Mouse (Mus musculus): ENCODE results near the gene Klk1b5. TPM values are rescaled to one million over a fixed set of nuclear protein-coding genes. Genes with fewer than 3 reads are reported as not detected.

The Klk1b5 gene
- polyA plus RNA-seq, 1 experiment, result not detected

DNA sequence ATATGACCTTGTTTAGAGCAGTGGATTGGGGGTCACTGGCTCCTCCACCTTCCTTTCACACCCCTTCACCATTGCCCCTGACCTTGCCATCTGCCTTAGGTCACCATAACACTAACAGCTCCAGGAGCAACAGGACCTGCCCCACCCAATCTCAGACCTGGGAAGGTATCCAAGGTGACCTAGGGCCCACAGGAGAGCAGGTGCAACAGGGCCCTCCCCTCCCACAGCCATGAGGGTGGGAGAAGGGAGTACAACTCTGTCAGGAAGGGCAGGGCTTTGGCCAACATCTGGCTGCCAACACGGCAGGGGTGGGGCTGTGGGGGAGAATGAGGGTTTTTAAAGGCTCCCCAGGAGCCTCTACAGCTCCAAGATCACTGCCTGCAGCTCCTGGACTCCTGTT lies 9.3 kb downstream of the Klk1b5 start, which contains the start of gene Klk1:
TSS of gene Klk1 (plus strand) at position 285 of the 400 bp plus-strand sequence.
- Histone ChIP-seq H3K36me3 (ENCODE audit: control insufficient read depth) (no peaks in the 10 kb centered on the region), H3K4me3 (replicated peaks) (no peak within 1 kb of the TSS), H3K9me3 (ENCODE audit: control insufficient read depth, low read length) (no peaks in the 10 kb centered on the region), H3K27me3 (ENCODE audit: control insufficient read depth) (no peaks in the 10 kb centered on the region), H3K4me1 (ENCODE audit: control insufficient read depth) (peaks cover 4% of the 10 kb centered on the region)
- no peak for TF ChIP-seq TAL1 (IDR thresholded peaks at IDR 0.05; ENCODE audit: low read length)
- no peak for TF ChIP-seq GATA1 (IDR thresholded peaks at IDR 0.05; ENCODE audit: low read length)

GRCm38 (mm10) chr7:44235909-44236308 lies 20.2 kb downstream of the Klk1b5 start, which contains the start of gene Gm36864:
TSS of gene Gm36864 (plus strand) at chr7:44236177.
- Histone ChIP-seq H3K36me3 (ENCODE audit: control insufficient read depth) (no peaks in the 10 kb centered on the region), H3K27me3 (ENCODE audit: control insufficient read depth) (peaks cover 3% of the 10 kb centered on the region; the same call in 1 of the 2 replicates), H3K9me3 (ENCODE audit: control insufficient read depth, low read length) (no peaks in the 10 kb centered on the region), H3K4me1 (ENCODE audit: control insufficient read depth) (peaks cover 3% of the 10 kb centered on the region), H3K4me3 (replicated peaks) (no peak within 1 kb of the TSS)
- TF ChIP-seq GATA1 (IDR thresholded peaks at IDR 0.05; ENCODE audit: low read length) (no peak), TAL1 (IDR thresholded peaks at IDR 0.05; ENCODE audit: low read length) (no peak)

DNA sequence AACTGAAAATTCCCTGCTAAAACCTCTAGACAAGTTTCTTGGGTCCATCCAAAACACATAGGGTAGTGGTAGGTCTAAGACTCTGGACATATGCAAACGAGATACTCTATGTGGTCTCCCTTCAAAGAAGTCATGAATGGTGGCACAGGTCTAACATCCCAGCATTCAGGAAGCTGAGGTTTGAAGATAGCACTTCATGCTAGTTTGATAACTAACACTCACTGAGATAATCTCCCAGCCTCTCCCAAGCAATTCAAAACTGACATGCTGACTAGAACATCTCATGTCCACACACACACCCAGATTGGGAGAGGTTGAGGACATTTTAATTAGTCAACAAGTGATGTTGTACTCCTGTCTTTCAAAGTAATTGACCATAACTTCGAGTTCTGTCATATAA lies 24.2 kb downstream of the Klk1b5 start:
- H3K36me3 ChIP-seq (ENCODE audit: control insufficient read depth), result no peaks in the 10 kb centered on the region
- no peaks in the 10 kb centered on the region for H3K9me3 ChIP-seq (ENCODE audit: control insufficient read depth, low read length)
- H3K4me1 ChIP-seq (ENCODE audit: control insufficient read depth), result peaks cover 7% of the 10 kb centered on the region
- no peak for TF ChIP-seq TAL1 (IDR thresholded peaks at IDR 0.05; ENCODE audit: low read length)
- H3K27me3 ChIP-seq (ENCODE audit: control insufficient read depth), result peaks cover 3% of the 10 kb centered on the region; the same call in 1 of the 2 replicates
- H3K4me3 ChIP-seq (replicated peaks), result no peak overlapping the region

DNA sequence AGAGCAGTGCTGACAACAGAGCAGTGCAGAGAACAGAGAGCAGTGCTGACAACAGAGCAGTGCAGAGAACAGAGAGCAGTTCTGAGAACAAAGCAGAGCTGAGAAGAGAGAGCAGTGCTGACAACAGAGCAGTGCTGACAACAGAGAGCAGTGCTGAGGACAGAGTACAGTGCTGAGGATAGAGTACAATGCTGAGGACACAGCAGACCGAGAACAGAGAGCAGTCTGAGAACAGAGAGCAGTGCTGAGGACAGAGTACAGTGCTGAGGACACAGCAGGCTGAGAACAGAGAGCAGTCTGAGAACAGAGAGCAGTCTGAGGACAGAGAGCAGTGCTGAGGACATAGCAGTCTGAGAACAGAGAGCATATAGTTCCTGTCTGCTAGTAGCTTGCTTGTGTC lies 25.0 kb downstream of the Klk1b5 start:
- TF ChIP-seq TAL1 (IDR thresholded peaks at IDR 0.05; ENCODE audit: low read length) (no peak), GATA1 (IDR thresholded peaks at IDR 0.05; ENCODE audit: low read length) (no peak)
- H3K9me3 ChIP-seq (ENCODE audit: control insufficient read depth, low read length), result no peaks in the 10 kb centered on the region
- H3K27me3 ChIP-seq (ENCODE audit: control insufficient read depth), result peaks cover 3% of the 10 kb centered on the region; the same call in 1 of the 2 replicates
- no peak overlapping the region for H3K4me3 ChIP-seq (replicated peaks)
- H3K36me3 ChIP-seq (ENCODE audit: control insufficient read depth), result no peaks in the 10 kb centered on the region
- H3K4me1 ChIP-seq (ENCODE audit: control insufficient read depth), result peaks cover 15% of the 10 kb centered on the region

- no peak overlapping the region for H3K4me3 ChIP-seq (replicated peaks)
- TF ChIP-seq TAL1 (IDR thresholded peaks at IDR 0.05; ENCODE audit: low read length), result no peak
- no peak for TF ChIP-seq GATA1 (IDR thresholded peaks at IDR 0.05; ENCODE audit: low read length)
- H3K9me3 ChIP-seq (ENCODE audit: control insufficient read depth, low read length), result no peaks in the 10 kb centered on the region
- H3K4me1 ChIP-seq (ENCODE audit: control insufficient read depth), result peaks cover 18% of the 10 kb centered on the region
- peaks cover 3% of the 10 kb centered on the region; the same call in 1 of the 2 replicates for H3K27me3 ChIP-seq (ENCODE audit: control insufficient read depth)
- no peaks in the 10 kb centered on the region for H3K36me3 ChIP-seq (ENCODE audit: control insufficient read depth)
Measured at GRCm38 (mm10) chr7:44241163-44241562, 25.4 kb downstream of the Klk1b5 start.

- peaks cover 42% of the 10 kb centered on the region for H3K4me1 ChIP-seq (ENCODE audit: control insufficient read depth)
- H3K4me3 ChIP-seq (replicated peaks), result no peak overlapping the region
- no peak for TF ChIP-seq GATA1 (IDR thresholded peaks at IDR 0.05; ENCODE audit: low read length)
Measured at GRCm38 (mm10) chr7:44244080-44244479, 28.3 kb downstream of the Klk1b5 start.

GRCm38 (mm10) chr7:44246055-44246983 lies 30.6 kb downstream of the Klk1b5 start, which contains the start of the genes 1700028J19Rik and 2410002F23Rik:
TSS of gene 1700028J19Rik (minus strand) at chr7:44246695.
TSS of gene 2410002F23Rik (plus strand) at chr7:44246722.
- Histone ChIP-seq H3K27me3 (ENCODE audit: control insufficient read depth) (no peaks in the 10 kb centered on the region; the same call in 1 of the 2 replicates), H3K36me3 (ENCODE audit: control insufficient read depth) (peaks cover 36% of the 10 kb centered on the region), H3K4me1 (ENCODE audit: control insufficient read depth) (peaks cover 51% of the 10 kb centered on the region), H3K9me3 (ENCODE audit: control insufficient read depth, low read length) (no peaks in the 10 kb centered on the region), H3K4me3 (replicated peaks) (peak within 1 kb of the TSS; percentile 98)
- TF ChIP-seq TAL1 (IDR thresholded peaks at IDR 0.05; ENCODE audit: low read length) (no peak), GATA1 (IDR thresholded peaks at IDR 0.05; ENCODE audit: low read length) (no peak)

More at GRCm38 (mm10) chr7:44244080-44244479, 28.3 kb downstream of the Klk1b5 start:
- Histone ChIP-seq H3K36me3 (ENCODE audit: control insufficient read depth) (peaks cover 13% of the 10 kb centered on the region), H3K9me3 (ENCODE audit: control insufficient read depth, low read length) (no peaks in the 10 kb centered on the region), H3K27me3 (ENCODE audit: control insufficient read depth) (peaks cover 3% of the 10 kb centered on the region; the same call in 1 of the 2 replicates)

DNA sequence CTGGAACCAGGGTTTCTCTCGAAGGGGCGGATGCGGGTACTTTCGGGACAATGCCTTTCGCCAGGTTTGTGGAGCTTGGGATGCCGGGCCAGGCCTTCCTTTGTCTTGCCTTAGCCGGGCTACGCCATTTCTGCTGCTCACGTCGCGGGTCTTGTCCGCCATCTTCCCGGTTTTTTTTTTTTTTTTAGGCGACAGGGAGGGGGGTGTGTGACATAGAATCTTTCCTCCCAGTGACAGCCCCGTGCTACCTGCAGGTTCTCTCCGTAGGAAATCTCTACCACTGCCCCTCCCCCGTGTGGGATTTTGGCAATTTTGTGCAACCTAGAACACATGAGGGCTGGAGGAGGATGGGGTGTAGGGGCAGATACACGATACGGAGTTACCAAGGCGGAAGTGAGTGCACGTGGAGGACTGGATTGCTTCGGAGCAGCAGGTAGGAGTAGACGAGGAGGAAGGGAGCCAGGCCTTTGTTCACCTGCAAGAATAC lies 31.3 kb downstream of the Klk1b5 start:
- peaks cover 41% of the 10 kb centered on the region for H3K36me3 ChIP-seq (ENCODE audit: control insufficient read depth)
- H3K27me3 ChIP-seq (ENCODE audit: control insufficient read depth), result no peaks in the 10 kb centered on the region; the same call in 1 of the 2 replicates
- H3K4me1 ChIP-seq (ENCODE audit: control insufficient read depth), result peaks cover 51% of the 10 kb centered on the region
- no peaks in the 10 kb centered on the region for H3K9me3 ChIP-seq (ENCODE audit: control insufficient read depth, low read length)
- H3K4me3 ChIP-seq (replicated peaks), result peak overlapping the region; percentile 98
- TF ChIP-seq TAL1 (IDR thresholded peaks at IDR 0.05; ENCODE audit: low read length), result no peak
- no peak for TF ChIP-seq GATA1 (IDR thresholded peaks at IDR 0.05; ENCODE audit: low read length)

GRCm38 (mm10) chr7:44247971-44248370 lies 32.2 kb downstream of the Klk1b5 start:
- H3K36me3 ChIP-seq (ENCODE audit: control insufficient read depth), result peaks cover 51% of the 10 kb centered on the region
- H3K9me3 ChIP-seq (ENCODE audit: control insufficient read depth, low read length), result no peaks in the 10 kb centered on the region
- no peak for TF ChIP-seq TAL1 (IDR thresholded peaks at IDR 0.05; ENCODE audit: low read length)
- TF ChIP-seq GATA1 (IDR thresholded peaks at IDR 0.05; ENCODE audit: low read length), result no peak
- peaks cover 51% of the 10 kb centered on the region for H3K4me1 ChIP-seq (ENCODE audit: control insufficient read depth)
- no peaks in the 10 kb centered on the region; the same call in 1 of the 2 replicates for H3K27me3 ChIP-seq (ENCODE audit: control insufficient read depth)
- peak overlapping the region; percentile 98 for H3K4me3 ChIP-seq (replicated peaks)

All from erythroblast, embryonic 14.5 days (primary cell).